Mouse (Mus musculus) layer of hippocampus, postnatal 36 days (tissue): ENCODE data around the gene Zw10. TPM values are rescaled to one million over a fixed set of nuclear protein-coding genes. Genes with fewer than 3 reads are reported as not detected.

ENCODE experiments used
- total RNA-seq, 2 experiments: library from RNA; stranded (reverse); gene quantifications; 2 replicates each; pipeline ENCODE4 v1.2.3; 2021

Gene Zw10
- total RNA-seq, 2 experiments from 2014 or later = 17.3 to 19.7 TPM

Other genes with a start within 250 kb of the Zw10 start
- gene Zbtb16, start 219.4 kb upstream of the Zw10 start, total RNA-seq = 100 to 1,000 TPM; 104 to 149 TPM
- 10 to 100 TPM; 11.7 to 14.2 TPM for gene Htr3a, start 144.5 kb upstream of the Zw10 start, total RNA-seq
- not detected for gene Htr3b, start 90.6 kb upstream of the Zw10 start, total RNA-seq
- gene Usp28, start 70.2 kb upstream of the Zw10 start, total RNA-seq = 10 to 100 TPM; 36.4 to 36.8 TPM
- gene Tmprss5, start 25.6 kb downstream of the Zw10 start, total RNA-seq = under 1 TPM; 0.55 to 0.61 TPM
- not detected for gene Gm4894, start 194.9 kb downstream of the Zw10 start, total RNA-seq